Mouse (Mus musculus): ENCODE measurements at regions not wholly inside any gene's neighbourhood (a gene's known extent, or its start where the extent isn't known, plus 50 kb on each side); places are given as distances from the start of the nearest gene placed in this dataset.

DNA sequence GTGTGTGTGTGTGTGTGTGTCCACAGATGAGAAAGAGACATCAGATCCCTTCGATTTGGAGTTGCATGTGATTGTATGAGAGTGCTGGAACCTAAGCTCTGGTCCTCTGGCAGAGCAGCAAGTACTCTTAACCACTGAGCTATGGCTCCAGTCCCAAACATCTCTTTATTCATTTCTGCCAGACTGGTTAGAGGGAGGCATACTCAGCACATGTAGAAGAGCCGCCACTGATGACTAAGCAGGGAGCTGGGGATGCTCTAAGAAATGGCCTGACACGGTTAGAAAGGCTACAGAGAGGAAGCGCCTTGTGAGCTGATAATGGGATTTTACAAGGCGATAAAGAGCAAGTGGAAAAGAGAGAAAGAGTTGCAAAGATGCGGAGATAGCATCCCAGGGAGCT, 287.3 kb upstream of the Castor2 start:
- TF ChIP-seq GATA1 (IDR thresholded peaks at IDR 0.05; ENCODE audit: borderline replicate concordance, low read length) (no peak), FLI1 (IDR thresholded peaks at IDR 0.05; ENCODE audit: low read length) (no peak)

All from megakaryocyte, embryonic 14.5 days (primary cell).